Mouse (Mus musculus) E14TG2a.4 (cell line): Measurements from ENCODE around the gene Qrich2.
A peak's percentile ranks its signal among the peaks of the same experiment; 100 is the strongest.

Source experiments
- H3K27me3 ChIP-seq: 2 replicates; pipeline ENCODE4 v1.6.1; 2014; ENCODE audit warnings: low read length, control low read depth; ENCODE audit not compliant: insufficient read depth
- H3K36me3 ChIP-seq: 2 replicates; pipeline ENCODE4 v1.6.1; 2014; ENCODE audit warnings: low read length, control low read depth; ENCODE audit not compliant: insufficient read depth
- H3K4me1 ChIP-seq: replicated peaks from 2 replicates; pipeline ENCODE4 v1.6.1; 2014; ENCODE audit warnings: low read depth, low read length, control low read depth
- H3K4me3 ChIP-seq: replicated peaks from 2 replicates; pipeline ENCODE4 v1.5.1; 2014; ENCODE audit warnings: mild to moderate bottlenecking, low read length
- H3K9me3 ChIP-seq: 2 replicates; pipeline ENCODE4 v1.6.1; 2014; ENCODE audit warnings: low read length, control low read depth
- CTCF ChIP-seq: conservative IDR thresholded peaks from 2 replicates; pipeline ENCODE4 v1.5.1; 2014; ENCODE audit warnings: low read length
- NANOG ChIP-seq: IDR thresholded peaks from 2 replicates; pipeline ENCODE4 v1.6.1; 2014; ENCODE audit warnings: borderline replicate concordance, low read length, mixed read lengths
- POU5F1 ChIP-seq: IDR thresholded peaks from 2 replicates; pipeline ENCODE4 v1.6.1; 2014; ENCODE audit warnings: low read length, borderline replicate concordance

Qrich2 gene

DNA sequence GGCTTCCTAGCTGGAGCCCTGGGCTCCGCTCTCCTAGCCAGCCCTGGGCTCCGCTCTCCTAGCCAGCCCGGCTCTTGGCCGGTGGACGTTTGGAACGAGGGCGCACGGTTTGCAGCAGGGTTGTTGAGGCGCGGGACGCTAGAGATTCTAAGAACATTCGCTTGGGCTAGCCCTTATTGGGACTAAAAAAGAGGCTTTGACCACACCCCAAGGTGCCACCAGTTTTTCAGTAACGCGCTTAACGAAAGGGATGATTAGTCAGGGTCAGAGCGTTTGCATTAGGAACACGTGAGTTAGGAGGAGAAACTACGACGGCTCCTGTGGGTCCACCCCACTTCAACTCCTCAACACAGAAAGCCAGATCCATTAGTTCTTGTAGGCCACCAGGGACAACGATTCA, at the start of gene Qrich2:
Gene Qrich2 (minus strand): TSS at position 101 of the 400 bp plus-strand sequence.
- H3K4me1 ChIP-seq = peaks cover 34% of the 10 kb centered on the region
- no peaks in the 10 kb centered on the region for H3K27me3 ChIP-seq
- H3K4me3 ChIP-seq = 0 out of 2 replicates have a peak within 1 kb of the TSS, but pooled peaks have one; percentile 26
- no peaks in the 10 kb centered on the region for H3K9me3 ChIP-seq
- TF ChIP-seq POU5F1 (no peak), NANOG (no peak), CTCF (no peak)
- H3K36me3 ChIP-seq = peaks cover 16% of the 10 kb centered on the region

DNA sequence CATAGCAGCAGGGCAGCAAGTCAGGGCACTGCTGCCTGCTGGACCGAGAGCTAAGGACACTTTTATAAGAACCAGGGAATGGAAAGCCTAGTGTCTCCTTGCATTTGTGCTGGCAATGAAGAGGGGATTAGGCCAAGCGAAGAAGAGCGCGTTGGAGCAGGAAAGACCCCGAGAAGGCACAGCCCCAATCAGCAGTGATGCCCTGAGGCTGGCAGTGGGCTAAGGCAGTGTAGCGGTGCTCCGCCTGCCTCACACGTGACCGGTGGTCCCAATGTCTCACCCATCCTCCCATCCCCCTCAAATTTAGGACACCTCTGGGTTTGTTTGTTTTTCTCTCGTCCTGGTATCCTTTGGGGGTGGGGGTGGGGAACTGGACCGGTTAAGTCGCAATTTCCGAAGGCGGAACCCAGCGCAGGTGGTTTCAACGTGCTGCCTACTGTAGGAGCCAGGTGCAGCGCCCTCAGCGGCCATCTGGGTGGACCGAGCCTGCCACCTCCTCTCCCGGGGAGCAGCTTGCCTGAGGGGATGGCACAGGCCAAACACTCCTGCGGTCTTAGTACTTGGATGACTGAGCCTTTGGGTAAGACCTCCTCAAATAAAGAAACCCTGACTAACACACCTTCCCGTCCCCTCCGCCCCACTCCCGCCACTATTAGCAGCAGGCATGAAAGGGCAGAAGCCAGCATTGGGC, 49.4 kb upstream of the Qrich2 start:
- Histone ChIP-seq H3K27me3 (peaks cover 24% of the 10 kb centered on the region), H3K36me3 (no peaks in the 10 kb centered on the region), H3K4me3 (peak overlapping the region; percentile 69), H3K4me1 (peaks cover 25% of the 10 kb centered on the region), H3K9me3 (no peaks in the 10 kb centered on the region)
- no peak for TF ChIP-seq CTCF
- TF ChIP-seq POU5F1 = no peak
- TF ChIP-seq NANOG = no peak

DNA sequence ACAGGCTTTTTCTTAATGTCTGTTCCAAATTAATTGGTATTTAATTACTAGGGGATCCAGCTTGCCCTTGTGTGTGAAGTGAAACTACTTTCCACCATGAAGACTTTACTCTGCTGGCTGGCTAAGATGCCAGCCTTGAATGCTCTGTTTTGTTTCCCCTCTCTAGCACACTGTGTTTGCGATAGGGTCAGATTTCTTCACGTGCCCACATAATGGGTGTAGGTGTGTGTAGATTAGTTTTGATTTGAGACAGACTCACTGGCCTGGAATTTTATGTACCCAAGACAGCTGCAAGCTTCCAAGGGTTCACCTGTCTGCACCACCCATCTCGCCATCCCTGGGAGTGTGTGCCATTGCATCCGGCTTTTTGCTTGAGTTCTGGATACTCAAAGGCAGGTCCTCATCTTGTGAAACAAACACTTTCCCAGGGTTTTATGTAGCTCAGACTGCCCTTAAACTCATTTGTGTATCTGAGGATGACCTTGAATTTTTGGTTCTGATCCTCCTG, 47.5 kb upstream of the Qrich2 start:
- Histone ChIP-seq H3K9me3 (no peaks in the 10 kb centered on the region), H3K36me3 (no peaks in the 10 kb centered on the region), H3K4me1 (peaks cover 17% of the 10 kb centered on the region), H3K4me3 (no peak overlapping the region), H3K27me3 (peaks cover 24% of the 10 kb centered on the region)
- TF ChIP-seq NANOG (no peak), POU5F1 (no peak), CTCF (no peak)

DNA sequence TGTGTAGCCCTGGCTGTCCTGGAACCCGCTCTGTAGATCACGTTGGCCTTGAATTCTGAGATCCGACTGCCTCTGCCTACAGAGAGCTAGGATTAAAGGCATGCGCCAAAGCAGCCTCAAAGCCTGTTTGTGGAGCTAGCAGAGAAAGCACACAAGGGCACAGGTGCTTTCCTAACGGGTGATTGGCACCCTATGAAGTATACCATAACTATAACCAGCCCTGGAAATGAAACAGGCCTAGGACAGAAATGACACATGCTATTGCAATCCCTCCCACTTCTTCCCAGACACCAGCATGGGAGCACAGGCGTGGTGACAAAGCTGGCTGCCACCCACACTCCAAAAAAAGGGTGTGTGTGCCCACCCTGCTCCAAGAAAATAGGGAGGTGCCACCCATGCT, 46.9 kb upstream of the Qrich2 start:
- Histone ChIP-seq H3K4me3 (no peak overlapping the region), H3K27me3 (peaks cover 24% of the 10 kb centered on the region), H3K9me3 (no peaks in the 10 kb centered on the region), H3K36me3 (no peaks in the 10 kb centered on the region), H3K4me1 (peaks cover 19% of the 10 kb centered on the region)
- TF ChIP-seq POU5F1 (no peak), CTCF (no peak), NANOG (no peak)

DNA sequence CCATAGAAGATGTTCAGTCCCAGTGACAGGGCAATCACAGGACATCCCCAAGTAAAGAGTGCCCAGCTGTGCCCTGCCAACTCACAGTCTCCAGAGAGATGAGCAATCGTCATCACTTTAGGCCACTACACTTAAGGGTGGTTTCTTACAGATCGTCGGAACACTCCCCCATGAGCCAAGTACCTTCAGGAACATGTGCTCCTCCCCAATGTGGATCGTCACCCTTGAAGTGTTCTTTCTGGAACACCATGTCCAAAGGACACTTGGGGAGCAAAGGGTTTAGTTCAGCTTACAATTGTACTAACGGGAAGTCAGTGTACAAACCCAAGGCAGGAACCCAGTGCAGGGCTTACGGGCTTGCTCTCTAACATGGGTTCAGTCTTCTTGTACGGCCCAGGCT, 46.1 kb upstream of the Qrich2 start:
- TF ChIP-seq CTCF (no peak), NANOG (no peak), POU5F1 (no peak)
- Histone ChIP-seq H3K4me3 (no peak overlapping the region), H3K4me1 (peaks cover 19% of the 10 kb centered on the region), H3K9me3 (no peaks in the 10 kb centered on the region), H3K27me3 (peaks cover 24% of the 10 kb centered on the region), H3K36me3 (no peaks in the 10 kb centered on the region)

DNA sequence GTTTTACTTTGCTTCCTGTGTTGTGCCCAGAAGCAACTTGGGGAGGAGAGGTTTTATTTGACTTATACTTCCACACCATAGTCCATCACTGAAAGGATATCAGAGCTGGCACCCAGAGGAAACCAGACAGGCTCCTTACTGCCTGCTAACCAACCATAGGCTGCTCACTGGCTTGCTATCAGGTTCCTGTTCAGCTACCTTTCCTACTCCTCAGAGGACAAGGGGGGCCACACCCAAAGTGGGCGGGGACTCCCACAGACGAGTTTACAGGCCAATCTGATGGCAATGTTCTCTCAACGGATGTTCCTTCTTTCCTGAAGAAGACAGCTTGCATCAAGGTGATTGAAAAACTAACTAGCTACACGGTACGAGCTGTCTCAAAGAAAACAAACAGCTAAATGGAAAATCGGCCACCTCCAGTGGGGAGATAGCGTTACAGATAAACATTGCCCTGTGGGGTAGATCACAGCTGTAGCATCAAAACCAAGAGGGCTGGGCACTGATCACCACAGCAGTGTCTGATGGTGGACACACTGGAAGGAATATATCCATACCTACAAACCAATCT, 45.3 kb upstream of the Qrich2 start:
- H3K9me3 ChIP-seq = no peaks in the 10 kb centered on the region
- peaks cover 19% of the 10 kb centered on the region for H3K4me1 ChIP-seq
- no peak for TF ChIP-seq NANOG
- TF ChIP-seq CTCF = no peak
- no peak for TF ChIP-seq POU5F1
- H3K36me3 ChIP-seq = no peaks in the 10 kb centered on the region
- no peak overlapping the region for H3K4me3 ChIP-seq
- peaks cover 24% of the 10 kb centered on the region for H3K27me3 ChIP-seq

DNA sequence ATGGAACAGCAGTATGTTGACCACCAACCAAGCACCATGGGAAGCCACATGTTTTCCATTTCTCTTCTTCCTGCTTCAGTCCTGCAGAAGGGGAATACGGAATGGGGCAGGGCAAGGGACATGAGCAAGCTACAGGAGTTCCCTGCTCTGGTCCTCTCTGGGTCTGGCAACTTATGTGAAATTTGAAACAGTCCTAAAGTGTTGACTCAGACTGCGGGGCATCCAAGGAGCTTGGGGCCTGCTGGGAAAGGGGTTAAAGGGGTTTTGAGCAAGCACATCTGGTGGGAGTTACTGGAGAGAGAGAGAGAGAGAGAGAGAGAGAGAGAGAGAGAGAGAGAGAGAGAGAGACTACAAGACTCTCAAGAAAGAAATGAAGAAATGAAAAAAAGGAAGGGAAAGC, 42.6 kb upstream of the Qrich2 start:
- Histone ChIP-seq H3K4me1 (peaks cover 21% of the 10 kb centered on the region), H3K4me3 (no peak overlapping the region), H3K9me3 (no peaks in the 10 kb centered on the region), H3K27me3 (peaks cover 5% of the 10 kb centered on the region), H3K36me3 (no peaks in the 10 kb centered on the region)
- TF ChIP-seq NANOG = no peak
- TF ChIP-seq CTCF = no peak
- TF ChIP-seq POU5F1 = no peak

DNA sequence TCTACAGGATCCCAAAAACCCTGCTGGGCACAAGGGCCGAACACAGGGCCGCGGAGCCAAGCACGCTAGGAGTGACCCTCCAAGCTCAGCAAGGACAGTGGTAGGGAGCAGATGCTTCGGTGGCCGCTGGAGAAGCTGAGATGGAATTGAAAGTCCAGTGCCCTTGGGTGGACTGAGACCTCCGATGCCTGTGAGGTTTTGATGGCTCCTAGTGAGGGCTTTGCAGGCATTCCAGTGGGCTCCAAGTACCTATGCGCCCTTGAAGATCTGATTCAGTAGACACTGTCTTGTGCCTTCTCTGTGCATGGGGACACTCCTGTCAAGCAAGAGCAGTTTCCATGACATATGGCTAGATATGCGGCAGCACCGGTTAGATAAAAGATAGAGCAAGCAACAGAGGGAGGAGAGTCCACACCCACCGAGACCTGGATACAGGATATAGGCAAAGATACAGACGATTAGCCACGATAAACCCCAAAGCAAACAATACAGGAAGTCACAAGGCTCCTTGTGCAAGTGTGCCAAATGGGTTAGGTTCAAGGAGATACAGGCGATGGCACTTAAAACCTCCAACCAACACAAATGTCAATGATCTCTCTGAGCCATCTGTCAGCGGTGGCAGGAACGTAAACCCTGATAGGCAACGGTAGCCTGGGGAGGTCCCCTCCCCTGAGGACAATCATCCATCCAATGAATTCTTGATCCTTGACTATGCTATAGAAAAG, 40.3 kb upstream of the Qrich2 start:
- H3K36me3 ChIP-seq = no peaks in the 10 kb centered on the region
- H3K27me3 ChIP-seq = no peaks in the 10 kb centered on the region
- H3K4me3 ChIP-seq = no peak overlapping the region
- peaks cover 24% of the 10 kb centered on the region for H3K4me1 ChIP-seq
- TF ChIP-seq POU5F1 (no peak), NANOG (no peak)
- no peaks in the 10 kb centered on the region for H3K9me3 ChIP-seq
